Mouse (Mus musculus): ENCODE data around the gene Naa10. TPM values are rescaled to one million over a fixed set of nuclear protein-coding genes. Genes with fewer than 3 reads are reported as not detected.
A peak's percentile ranks its signal among the peaks of the same experiment; 100 is the strongest.

The Naa10 gene
- polyA plus RNA-seq, 1 experiment from 2014 or later = 114 TPM

- H3K4me3 ChIP-seq = no peak overlapping the region
- no peak overlapping the region for H3K27ac ChIP-seq
- ATAC-seq (ENCODE audit: insufficient number of reproducible peaks, low FRiP score, low TSS enrichment, low read depth) = no peak
- WGBS = 87% methylated on average over 2 of the region's 2 CpGs
- no peaks in the 10 kb centered on the region for H3K36me3 ChIP-seq
- H3K4me2 ChIP-seq = no peak overlapping the region
- H3K4me1 ChIP-seq = peaks cover 3% of the 10 kb centered on the region; the same call in 1 of the 2 replicates
- H3K9ac ChIP-seq = no peak overlapping the region
- H3K27me3 ChIP-seq = peaks cover 9% of the 10 kb centered on the region; the same call in 1 of the 2 replicates
- no peaks in the 10 kb centered on the region for H3K9me3 ChIP-seq
These were observed 10.2 kb downstream of the Naa10 start for GRCm38 (mm10) chrX:73911588-73911987.

DNA sequence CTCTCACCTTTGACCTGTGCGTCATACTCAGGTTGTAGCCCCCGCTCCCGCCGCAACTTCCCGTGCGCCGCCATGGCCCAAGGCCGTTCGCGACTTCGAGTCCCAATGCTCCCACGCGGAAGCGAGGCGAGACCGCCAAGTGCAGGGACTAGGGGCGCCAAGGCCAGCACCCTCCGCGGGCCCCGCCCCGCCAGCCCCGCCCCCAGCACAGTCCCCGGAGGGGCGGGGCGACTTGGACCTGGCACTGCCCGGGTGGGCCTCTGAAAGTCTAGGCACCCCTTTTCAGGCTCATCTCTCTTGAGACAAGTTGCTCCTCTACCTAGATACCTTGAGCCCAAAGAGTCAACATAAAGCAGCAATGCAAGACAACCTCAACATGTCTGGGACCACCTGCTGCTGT is 10.6 kb downstream of the Naa10 start:
- no peak for ATAC-seq (ENCODE audit: insufficient number of reproducible peaks, low FRiP score, low TSS enrichment, low read depth)
- H3K4me2 ChIP-seq = peak overlapping the region; percentile 37
- no peak overlapping the region for H3K9ac ChIP-seq
- H3K27ac ChIP-seq = no peak overlapping the region
- peaks cover 3% of the 10 kb centered on the region; the same call in 1 of the 2 replicates for H3K4me1 ChIP-seq
- no peaks in the 10 kb centered on the region for H3K9me3 ChIP-seq
- no peaks in the 10 kb centered on the region for H3K36me3 ChIP-seq
- peaks cover 9% of the 10 kb centered on the region; the same call in 1 of the 2 replicates for H3K27me3 ChIP-seq
- H3K4me3 ChIP-seq = peak overlapping the region; percentile 9; the same call in 1 of the 2 replicates
- 14% methylated on average over 26 of the region's 26 CpGs for WGBS

GRCm38 (mm10) chrX:73910451-73910850 is 11.3 kb downstream of the Naa10 start:
- Histone ChIP-seq H3K36me3 (no peaks in the 10 kb centered on the region), H3K9ac (no peak overlapping the region), H3K4me3 (no peak overlapping the region), H3K4me1 (peaks cover 3% of the 10 kb centered on the region; the same call in 1 of the 2 replicates), H3K27ac (no peak overlapping the region), H3K27me3 (peaks cover 9% of the 10 kb centered on the region; the same call in 1 of the 2 replicates), H3K9me3 (no peaks in the 10 kb centered on the region), H3K4me2 (no peak overlapping the region)
- no peak for ATAC-seq (ENCODE audit: insufficient number of reproducible peaks, low FRiP score, low TSS enrichment, low read depth)

- no peak overlapping the region for H3K9ac ChIP-seq
- H3K9me3 ChIP-seq = no peaks in the 10 kb centered on the region
- peaks cover 9% of the 10 kb centered on the region; the same call in 1 of the 2 replicates for H3K27me3 ChIP-seq
- WGBS = 77% methylated on average over 1 of the region's 1 CpGs
- no peak for ATAC-seq (ENCODE audit: insufficient number of reproducible peaks, low FRiP score, low TSS enrichment, low read depth)
- no peaks in the 10 kb centered on the region for H3K36me3 ChIP-seq
- H3K4me1 ChIP-seq = peaks cover 3% of the 10 kb centered on the region; the same call in 1 of the 2 replicates
- H3K27ac ChIP-seq = no peak overlapping the region
- H3K4me3 ChIP-seq = no peak overlapping the region
- no peak overlapping the region for H3K4me2 ChIP-seq
These were observed 11.7 kb downstream of the Naa10 start for GRCm38 (mm10) chrX:73910049-73910448.

GRCm38 (mm10) chrX:73897959-73898358 is 23.8 kb downstream of the Naa10 start:
- 78% methylated on average over 3 of the region's 3 CpGs for WGBS
- no peak overlapping the region for H3K27ac ChIP-seq
- ATAC-seq (ENCODE audit: insufficient number of reproducible peaks, low FRiP score, low TSS enrichment, low read depth) = no peak
- H3K27me3 ChIP-seq = 0 out of 2 replicates have a peak, but pooled peaks cover 6% of the 10 kb centered on the region
- H3K4me2 ChIP-seq = no peak overlapping the region
- no peaks in the 10 kb centered on the region for H3K36me3 ChIP-seq
- H3K9me3 ChIP-seq = no peaks in the 10 kb centered on the region
- H3K4me1 ChIP-seq = no peaks in the 10 kb centered on the region
- H3K4me3 ChIP-seq = no peak overlapping the region
- H3K9ac ChIP-seq = no peak overlapping the region

- H3K9me3 ChIP-seq = no peaks in the 10 kb centered on the region
- no peak within 1 kb of the TSS for H3K9ac ChIP-seq
- 0 out of 2 replicates have a peak, but pooled peaks cover 9% of the 10 kb centered on the region for H3K27me3 ChIP-seq
- ATAC-seq (ENCODE audit: insufficient number of reproducible peaks, low FRiP score, low TSS enrichment, low read depth) = no peak
- H3K4me3 ChIP-seq = no peak within 1 kb of the TSS
- no peak within 1 kb of the TSS for H3K4me2 ChIP-seq
- no peak within 1 kb of the TSS for H3K27ac ChIP-seq
- no peaks in the 10 kb centered on the region for H3K4me1 ChIP-seq
- H3K36me3 ChIP-seq = no peaks in the 10 kb centered on the region
- 18% methylated on average over 2 of the region's 2 CpGs for WGBS
These were observed 26.0 kb downstream of the Naa10 start, which contains the start of gene L1cam for GRCm38 (mm10) chrX:73895719-73896118. L1cam (minus strand) TSS chrX:73896105.

GRCm38 (mm10) chrX:73892833-73893232 is 28.9 kb downstream of the Naa10 start:
- no peak for ATAC-seq (ENCODE audit: insufficient number of reproducible peaks, low FRiP score, low TSS enrichment, low read depth)
- WGBS = 90% methylated on average over 14 of the region's 14 CpGs
- Histone ChIP-seq H3K4me2 (no peak overlapping the region), H3K4me3 (no peak overlapping the region), H3K9ac (no peak overlapping the region), H3K27ac (no peak overlapping the region), H3K36me3 (no peaks in the 10 kb centered on the region), H3K27me3 (0 out of 2 replicates have a peak, but pooled peaks cover 5% of the 10 kb centered on the region), H3K4me1 (no peaks in the 10 kb centered on the region), H3K9me3 (no peaks in the 10 kb centered on the region)

- 65% methylated on average over 6 of the region's 6 CpGs for WGBS
- no peak within 1 kb of the TSS for H3K4me3 ChIP-seq
- ATAC-seq (ENCODE audit: insufficient number of reproducible peaks, low FRiP score, low TSS enrichment, low read depth) = no peak
- 0 out of 2 replicates have a peak, but pooled peaks cover 5% of the 10 kb centered on the region for H3K27me3 ChIP-seq
- no peak within 1 kb of the TSS for H3K27ac ChIP-seq
- no peaks in the 10 kb centered on the region for H3K36me3 ChIP-seq
- H3K4me1 ChIP-seq = no peaks in the 10 kb centered on the region
- no peak within 1 kb of the TSS for H3K9ac ChIP-seq
- no peaks in the 10 kb centered on the region for H3K9me3 ChIP-seq
- H3K4me2 ChIP-seq = no peak within 1 kb of the TSS
These were observed 30.1 kb downstream of the Naa10 start, which contains the start of gene Avpr2 for GRCm38 (mm10) chrX:73891551-73892152. Avpr2 (plus strand) TSS chrX:73892102.

- 14% methylated on average over 6 of the region's 6 CpGs for WGBS
- Histone ChIP-seq H3K9me3 (no peaks in the 10 kb centered on the region), H3K4me1 (0 out of 2 replicates have a peak, but pooled peaks cover 6% of the 10 kb centered on the region), H3K4me2 (no peak overlapping the region; the same call in 1 of the 2 replicates), H3K9ac (no peak overlapping the region), H3K27ac (no peak overlapping the region), H3K36me3 (no peaks in the 10 kb centered on the region), H3K4me3 (no peak overlapping the region), H3K27me3 (peaks cover 22% of the 10 kb centered on the region)
- ATAC-seq (ENCODE audit: insufficient number of reproducible peaks, low FRiP score, low TSS enrichment, low read depth) = no peak
These were observed 40.3 kb downstream of the Naa10 start for GRCm38 (mm10) chrX:73881463-73881862.

GRCm38 (mm10) chrX:73881036-73881427 is 40.7 kb downstream of the Naa10 start:
- Histone ChIP-seq H3K9ac (no peak overlapping the region), H3K9me3 (no peaks in the 10 kb centered on the region), H3K36me3 (no peaks in the 10 kb centered on the region), H3K27me3 (peaks cover 22% of the 10 kb centered on the region), H3K4me1 (0 out of 2 replicates have a peak, but pooled peaks cover 6% of the 10 kb centered on the region), H3K4me3 (peak overlapping the region; percentile 41), H3K27ac (no peak overlapping the region), H3K4me2 (peak overlapping the region; percentile 70)
- ATAC-seq (ENCODE audit: insufficient number of reproducible peaks, low FRiP score, low TSS enrichment, low read depth) = no peak
- 31% methylated on average over 16 of the region's 16 CpGs for WGBS

- Histone ChIP-seq H3K9ac (no peak overlapping the region), H3K4me2 (peak overlapping the region; percentile 70), H3K4me1 (0 out of 2 replicates have a peak, but pooled peaks cover 6% of the 10 kb centered on the region), H3K27me3 (peaks cover 22% of the 10 kb centered on the region), H3K9me3 (no peaks in the 10 kb centered on the region), H3K4me3 (peak overlapping the region; percentile 41), H3K27ac (no peak overlapping the region), H3K36me3 (no peaks in the 10 kb centered on the region)
- ATAC-seq (ENCODE audit: insufficient number of reproducible peaks, low FRiP score, low TSS enrichment, low read depth) = no peak
- 20% methylated on average over 31 of the region's 48 CpGs for WGBS
These were observed 41.3 kb downstream of the Naa10 start for GRCm38 (mm10) chrX:73880194-73881035.

DNA sequence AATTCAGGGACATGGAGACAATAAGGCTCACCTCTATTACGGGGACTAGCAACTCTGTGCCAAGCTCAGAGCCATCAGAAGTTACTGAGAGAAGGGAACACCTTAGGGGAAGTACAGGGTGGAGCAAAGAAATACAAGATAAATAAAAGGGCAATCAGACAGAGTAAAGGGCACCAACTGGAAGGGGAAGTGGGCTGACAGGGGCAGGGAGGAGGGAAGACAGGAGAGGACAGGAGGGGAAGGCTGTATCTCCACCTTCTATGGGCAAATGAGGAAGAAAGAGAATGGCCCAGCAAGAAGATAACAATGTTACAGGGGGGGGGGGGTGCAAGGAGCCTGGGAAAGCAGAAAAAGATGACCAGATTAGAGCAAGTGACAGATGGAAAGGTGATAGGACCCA is 44.7 kb downstream of the Naa10 start:
- no peak overlapping the region for H3K27ac ChIP-seq
- 57% methylated on average over 1 of the region's 1 CpGs for WGBS
- H3K4me3 ChIP-seq = no peak overlapping the region
- H3K9ac ChIP-seq = no peak overlapping the region
- no peaks in the 10 kb centered on the region for H3K36me3 ChIP-seq
- peaks cover 22% of the 10 kb centered on the region for H3K27me3 ChIP-seq
- H3K4me2 ChIP-seq = no peak overlapping the region
- ATAC-seq (ENCODE audit: insufficient number of reproducible peaks, low FRiP score, low TSS enrichment, low read depth) = no peak
- no peaks in the 10 kb centered on the region for H3K9me3 ChIP-seq
- H3K4me1 ChIP-seq = 0 out of 2 replicates have a peak, but pooled peaks cover 6% of the 10 kb centered on the region
